Mouse (Mus musculus) midbrain, embryonic 12.5 days (tissue): ENCODE measurements at regions not wholly inside any gene's neighbourhood (a gene's known extent, or its start where the extent isn't known, plus 50 kb on each side); places are given as distances from the start of the nearest gene placed in this dataset.

Source experiments
- ATAC-seq: fragments of 200-750 bp; cut with Nextera tagmentation; 2 replicates; pipeline ENCODE4 v1.8.0; 2017; ENCODE audit warnings: low read depth, moderate TSS enrichment, moderate library complexity; ENCODE audit not compliant: low FRiP score
- H3K27ac ChIP-seq: fragments of 300-500 bp; sonication (generic); replicated peaks from 2 replicates; pipeline ENCODE4 v1.5.1; 2016; ENCODE audit warnings: mild to moderate bottlenecking
- H3K27me3 ChIP-seq: fragments of 300-500 bp; sonication (generic); 2 replicates; pipeline ENCODE4 v1.6.1; 2016; ENCODE audit warnings: mild to moderate bottlenecking
- H3K36me3 ChIP-seq: fragments of 300-500 bp; sonication (generic); 2 replicates; pipeline ENCODE4 v1.6.1; 2016
- H3K4me1 ChIP-seq: fragments of 300-500 bp; sonication (generic); 2 replicates; pipeline ENCODE4 v1.6.1; 2016
- H3K4me2 ChIP-seq: fragments of 300-500 bp; sonication (generic); replicated peaks from 2 replicates; pipeline ENCODE4 v1.6.1; 2016; ENCODE audit warnings: mild to moderate bottlenecking, moderate library complexity
- H3K4me3 ChIP-seq: fragments of 300-500 bp; sonication (generic); 2 replicates; pipeline ENCODE4 v1.5.1; 2016; ENCODE audit warnings: mild to moderate bottlenecking
- H3K9ac ChIP-seq: fragments of 300-500 bp; sonication (generic); replicated peaks from 2 replicates; pipeline ENCODE4 v1.6.1; 2016; ENCODE audit warnings: mild to moderate bottlenecking, moderate library complexity
- H3K9me3 ChIP-seq: fragments of 300-500 bp; sonication (generic); 2 replicates; pipeline ENCODE4 v1.6.1; 2016; ENCODE audit warnings: mild to moderate bottlenecking
- WGBS: fragments of 180-500 bp; shearing (Covaris S2); methylation state at CpG from one replicate; pipeline ENCODE4 v1.1.7; 2016; 5-methylcytosine and 5-hydroxymethylcytosine counted together

- WGBS, result 81% methylated on average over 6 of the region's 6 CpGs
- Histone ChIP-seq H3K4me1 (no peaks in the 10 kb centered on the region), H3K27me3 (no peaks in the 10 kb centered on the region), H3K27ac (no peak overlapping the region), H3K9me3 (no peaks in the 10 kb centered on the region), H3K9ac (no peak overlapping the region), H3K36me3 (no peaks in the 10 kb centered on the region), H3K4me3 (no peak overlapping the region), H3K4me2 (no peak overlapping the region)
- no peak for ATAC-seq
Observed at GRCm38 (mm10) chr15:102862374-102862773, 58.5 kb upstream of the Hoxc13 start.

DNA sequence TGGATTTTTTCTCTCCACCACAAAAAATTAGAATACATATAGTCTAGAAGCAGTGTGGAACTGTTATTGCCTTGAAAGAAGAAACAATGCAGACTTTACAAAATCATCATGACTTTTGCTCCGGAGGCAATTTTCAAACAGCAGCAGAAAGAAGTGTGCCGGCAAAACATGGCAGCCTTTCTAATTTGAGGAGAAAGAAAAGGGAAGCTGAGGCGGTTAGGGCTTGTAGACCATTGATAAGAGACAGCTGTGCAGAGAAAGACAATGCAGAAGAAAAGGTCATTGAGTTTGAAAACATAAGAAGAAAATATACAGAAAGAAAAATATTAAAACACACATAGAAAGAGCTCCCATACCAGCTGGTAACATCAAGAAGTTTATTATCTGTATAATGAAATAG is 54.1 kb upstream of the Hoxc13 start:
- H3K9me3 ChIP-seq, result no peaks in the 10 kb centered on the region
- no peak for ATAC-seq
- no peaks in the 10 kb centered on the region for H3K4me1 ChIP-seq
- H3K9ac ChIP-seq, result no peak overlapping the region
- 92% methylated on average over 3 of the region's 3 CpGs for WGBS
- no peak overlapping the region for H3K27ac ChIP-seq
- H3K4me3 ChIP-seq, result no peak overlapping the region
- no peak overlapping the region for H3K4me2 ChIP-seq
- H3K36me3 ChIP-seq, result no peaks in the 10 kb centered on the region
- no peaks in the 10 kb centered on the region for H3K27me3 ChIP-seq
